Mouse (Mus musculus): ENCODE measurements around the gene Map4k4. TPM values are rescaled to one million over a fixed set of nuclear protein-coding genes. Genes with fewer than 3 reads are reported as not detected.
A peak's percentile ranks its signal among the peaks of the same experiment; 100 is the strongest.

Map4k4 gene
- total RNA-seq (2021): 100 to 1,000 TPM; 158 to 163 TPM

- intact Hi-C loops (cut with DNase I): loop anchor here (1.0 to 10.0 kb wide), 5 partner anchors 32 to 216 kb away; no protein-coding TSS in a partner anchor
- peak; percentile 84 to 87 for DNase-seq
Observed at GRCm38 (mm10) chr1:39900181-39901005, at the start of gene Map4k4. Map4k4 (plus strand) TSS chr1:39900913.

- intact Hi-C loops (cut with DNase I): no loop called here
- no peak for DNase-seq
Observed at GRCm38 (mm10) chr1:39855949-39856348, 44.8 kb upstream of the Map4k4 start.

GRCm38 (mm10) chr1:39856795-39857447 is 43.8 kb upstream of the Map4k4 start:
- DNase-seq: no peak
- intact Hi-C loops (cut with DNase I): no loop called here

- intact Hi-C loops (cut with DNase I): no loop called here
- DNase-seq: no peak
Observed at GRCm38 (mm10) chr1:39857448-39857820, 43.3 kb upstream of the Map4k4 start.

GRCm38 (mm10) chr1:39859213-39859612 is 41.5 kb upstream of the Map4k4 start:
- DNase-seq: no peak
- intact Hi-C loops (cut with DNase I): no loop called here

GRCm38 (mm10) chr1:39866367-39867141 is 34.2 kb upstream of the Map4k4 start:
- intact Hi-C loops (cut with DNase I): no loop called here
- DNase-seq: no peak

- intact Hi-C loops (cut with DNase I): no loop called here
- DNase-seq: no peak
Observed at GRCm38 (mm10) chr1:39867142-39867525, 33.6 kb upstream of the Map4k4 start.

GRCm38 (mm10) chr1:39867966-39868593 is 32.6 kb upstream of the Map4k4 start:
- intact Hi-C loops (cut with DNase I): loop anchor here (1.0 to 2.0 kb wide), 5 partner anchors 33 to 181 kb away; partner anchors contain the start of gene Map4k4
- DNase-seq: peak; percentile 71 to 75

- peak; percentile 47 to 60 for DNase-seq
- intact Hi-C loops (cut with DNase I): loop anchor here (1.0 to 2.0 kb wide), 5 partner anchors 32 to 182 kb away; partner anchors contain the start of gene Map4k4
Observed at GRCm38 (mm10) chr1:39868825-39869571, 31.7 kb upstream of the Map4k4 start.

GRCm38 (mm10) chr1:39869721-39870201 is 31.0 kb upstream of the Map4k4 start:
- intact Hi-C loops (cut with DNase I): loop anchor here (2.0 kb wide), 4 partner anchors 31 to 183 kb away; partner anchors contain the start of gene Map4k4

GRCm38 (mm10) chr1:39877981-39878380 is 22.7 kb upstream of the Map4k4 start:
- intact Hi-C loops (cut with DNase I): no loop called here
- DNase-seq: no peak

More at GRCm38 (mm10) chr1:39869721-39870201, 31.0 kb upstream of the Map4k4 start:
- peak; percentile 41 to 42 for DNase-seq

- intact Hi-C loops (cut with DNase I): no loop called here
Observed at GRCm38 (mm10) chr1:39882505-39882904, 18.2 kb upstream of the Map4k4 start.

GRCm38 (mm10) chr1:39884803-39885515 is 15.8 kb upstream of the Map4k4 start:
- intact Hi-C loops (cut with DNase I): no loop called here
- DNase-seq: no peak

More at GRCm38 (mm10) chr1:39882505-39882904, 18.2 kb upstream of the Map4k4 start:
- no peak for DNase-seq

- intact Hi-C loops (cut with DNase I): no loop called here
- DNase-seq: no peak
Observed at GRCm38 (mm10) chr1:39887997-39888396, 12.7 kb upstream of the Map4k4 start.

- no peak for DNase-seq
- intact Hi-C loops (cut with DNase I): no loop called here
Observed at GRCm38 (mm10) chr1:39889429-39889828, 11.3 kb upstream of the Map4k4 start.

- intact Hi-C loops (cut with DNase I): no loop called here
- DNase-seq: no peak
Observed at GRCm38 (mm10) chr1:39889973-39890372, 10.7 kb upstream of the Map4k4 start.

- intact Hi-C loops (cut with DNase I): no loop called here
- DNase-seq: no peak
Observed at GRCm38 (mm10) chr1:39893153-39893880, 7.4 kb upstream of the Map4k4 start.

- no peak for DNase-seq
- intact Hi-C loops (cut with DNase I): no loop called here
Observed at GRCm38 (mm10) chr1:39895097-39895496, 5.6 kb upstream of the Map4k4 start.

Measured in heart, postnatal 36 days (tissue).